Mouse (Mus musculus) lung, postnatal 0 days (tissue): ENCODE measurements at regions not wholly inside any gene's neighbourhood (a gene's known extent, or its start where the extent isn't known, plus 50 kb on each side); places are given as distances from the start of the nearest gene placed in this dataset.

Source experiments
- ATAC-seq: fragments of 200-750 bp; cut with Nextera tagmentation; 2 replicates; pipeline ENCODE4 v1.8.0; 2017; ENCODE audit warnings: moderate library complexity
- DNase-seq: peaks from one replicate; pipeline ENCODE4 v3.0.0-alpha.2; 2016; ENCODE audit warnings: low spot score
- H3K27ac ChIP-seq: fragments of 300-500 bp; sonication (generic); 2 replicates; pipeline ENCODE4 v1.5.1; 2014; ENCODE audit warnings: antibody characterized with exemption, mild to moderate bottlenecking, low read length, mixed read lengths
- H3K27me3 ChIP-seq: fragments of 300-500 bp; sonication (generic); replicated peaks from 2 replicates; pipeline ENCODE4 v1.6.1; 2014; ENCODE audit warnings: low read length, mixed read lengths; ENCODE audit not compliant: insufficient read depth
- H3K36me3 ChIP-seq: fragments of 300-500 bp; sonication (generic); 2 replicates; pipeline ENCODE4 v1.6.1; 2014; ENCODE audit warnings: low read length, mixed read lengths; ENCODE audit not compliant: insufficient read depth
- H3K4me1 ChIP-seq: fragments of 300-500 bp; sonication (generic); 2 replicates; pipeline ENCODE4 v1.6.1; 2014; ENCODE audit warnings: antibody characterized with exemption, low read depth, low read length, mixed read lengths; ENCODE audit not compliant: insufficient read depth
- H3K4me2 ChIP-seq: fragments of 300-500 bp; sonication (generic); replicated peaks from 2 replicates; pipeline ENCODE4 v1.6.1; 2014; ENCODE audit warnings: low read depth, mild to moderate bottlenecking, low read length, moderate library complexity, mixed read lengths
- H3K4me3 ChIP-seq: fragments of 300-500 bp; sonication (generic); 2 replicates; pipeline ENCODE4 v1.5.1; 2014; ENCODE audit warnings: low read depth, low read length
- H3K9ac ChIP-seq: fragments of 300-500 bp; sonication (generic); replicated peaks from 2 replicates; pipeline ENCODE4 v1.6.1; 2014; ENCODE audit warnings: low read depth, mild to moderate bottlenecking
- H3K9me3 ChIP-seq: fragments of 300-500 bp; sonication (generic); 2 replicates; pipeline ENCODE4 v1.6.1; 2016; ENCODE audit warnings: low read length, mixed read lengths
- CTCF ChIP-seq: IDR thresholded peaks from 2 replicates; pipeline ENCODE4 v1.5.1; 2016; ENCODE audit warnings: antibody characterized with exemption, mild to moderate bottlenecking
- EP300 ChIP-seq: IDR thresholded peaks from 2 replicates; pipeline ENCODE4 v1.6.1; 2016; ENCODE audit warnings: antibody characterized with exemption, mild to moderate bottlenecking, control low read depth
- WGBS: fragments of 180-500 bp; shearing (Covaris S2); extraction: QIAGEN DNeasy Blood & Tissue Kit; methylation state at CpG from one replicate; pipeline ENCODE4 v1.1.7; 2014; 5-methylcytosine and 5-hydroxymethylcytosine counted together

GRCm38 (mm10) chr1:146316172-146317158 is 178.1 kb upstream of the Brinp3 start:
- 70% methylated on average over 4 of the region's 4 CpGs for WGBS
- DNase-seq = no peak

GRCm38 (mm10) chr1:146322026-146322425 is 172.5 kb upstream of the Brinp3 start:
- H3K36me3 ChIP-seq = no peaks in the 10 kb centered on the region
- H3K27me3 ChIP-seq = no peaks in the 10 kb centered on the region
- H3K9me3 ChIP-seq = no peaks in the 10 kb centered on the region
- H3K27ac ChIP-seq = no peak overlapping the region
- no peak overlapping the region for H3K4me2 ChIP-seq
- no peak for TF ChIP-seq CTCF
- TF ChIP-seq EP300 = no peak
- ATAC-seq (no peak), DNase-seq (no peak)
- WGBS = 65% methylated on average over 1 of the region's 1 CpGs
- H3K4me3 ChIP-seq = no peak overlapping the region
- H3K4me1 ChIP-seq = no peaks in the 10 kb centered on the region
- H3K9ac ChIP-seq = no peak overlapping the region

More at GRCm38 (mm10) chr1:146316172-146317158, 178.1 kb upstream of the Brinp3 start:
- H3K4me2 ChIP-seq = no peak overlapping the region
- no peaks in the 10 kb centered on the region for H3K36me3 ChIP-seq
- no peak overlapping the region for H3K9ac ChIP-seq
- H3K4me3 ChIP-seq = no peak overlapping the region
- no peak overlapping the region for H3K27ac ChIP-seq
- TF ChIP-seq EP300 (no peak), CTCF (no peak)
- no peaks in the 10 kb centered on the region for H3K9me3 ChIP-seq
- no peaks in the 10 kb centered on the region for H3K27me3 ChIP-seq
- H3K4me1 ChIP-seq = no peaks in the 10 kb centered on the region
- ATAC-seq = no peak

GRCm38 (mm10) chr1:146322862-146323261 is 171.7 kb upstream of the Brinp3 start:
- no peak overlapping the region for H3K27ac ChIP-seq
- no peaks in the 10 kb centered on the region for H3K9me3 ChIP-seq
- no peak overlapping the region for H3K4me3 ChIP-seq
- no peak for ATAC-seq
- no peak overlapping the region for H3K9ac ChIP-seq
- no peak overlapping the region for H3K4me2 ChIP-seq
- TF ChIP-seq CTCF (no peak), EP300 (no peak)
- DNase-seq = no peak
- no peaks in the 10 kb centered on the region for H3K27me3 ChIP-seq
- no peaks in the 10 kb centered on the region for H3K4me1 ChIP-seq
- H3K36me3 ChIP-seq = no peaks in the 10 kb centered on the region

GRCm38 (mm10) chr1:146337049-146337448 is 157.5 kb upstream of the Brinp3 start:
- TF ChIP-seq EP300 = no peak
- Histone ChIP-seq H3K36me3 (no peaks in the 10 kb centered on the region), H3K27me3 (no peaks in the 10 kb centered on the region), H3K4me1 (no peaks in the 10 kb centered on the region), H3K27ac (no peak overlapping the region), H3K4me2 (no peak overlapping the region), H3K9me3 (no peaks in the 10 kb centered on the region), H3K9ac (no peak overlapping the region), H3K4me3 (no peak overlapping the region)
- WGBS = 74% methylated on average over 2 of the region's 2 CpGs
- ATAC-seq (no peak), DNase-seq (no peak)

- no peaks in the 10 kb centered on the region for H3K27me3 ChIP-seq
- H3K36me3 ChIP-seq = no peaks in the 10 kb centered on the region
- no peak; the same call in 1 of the 2 replicates for ATAC-seq
- H3K4me1 ChIP-seq = no peaks in the 10 kb centered on the region
- H3K4me3 ChIP-seq = no peak overlapping the region
- H3K9me3 ChIP-seq = no peaks in the 10 kb centered on the region
- no peak overlapping the region for H3K27ac ChIP-seq
- TF ChIP-seq CTCF (no peak), EP300 (no peak)
- 45% methylated on average over 1 of the region's 1 CpGs for WGBS
- no peak overlapping the region for H3K9ac ChIP-seq
- no peak overlapping the region for H3K4me2 ChIP-seq
- peak; percentile 5 for DNase-seq
Measured at GRCm38 (mm10) chr1:146356964-146357363, 137.6 kb upstream of the Brinp3 start.

- Histone ChIP-seq H3K27ac (no peak overlapping the region), H3K9ac (no peak overlapping the region), H3K9me3 (no peaks in the 10 kb centered on the region), H3K4me3 (no peak overlapping the region), H3K4me1 (no peaks in the 10 kb centered on the region), H3K4me2 (no peak overlapping the region), H3K36me3 (no peaks in the 10 kb centered on the region), H3K27me3 (no peaks in the 10 kb centered on the region)
- ATAC-seq = no peak
- TF ChIP-seq EP300 (no peak), CTCF (no peak)
- no peak for DNase-seq
Measured at GRCm38 (mm10) chr1:146358301-146358700, 136.3 kb upstream of the Brinp3 start.
